Mouse (Mus musculus): ENCODE results near the gene 2010111I01Rik. TPM values are rescaled to one million over a fixed set of nuclear protein-coding genes. Genes with fewer than 3 reads are reported as not detected.

Gene 2010111I01Rik
- total RNA-seq, 1 experiment, result 58.3 TPM

- Histone ChIP-seq H3K27ac (ENCODE audit: insufficient read depth, low read depth, low read length, poor library complexity, severe bottlenecking) (no peak overlapping the region), H3K36me3 (ENCODE audit: control insufficient read depth, insufficient read depth, low read length, poor library complexity, severe bottlenecking) (no peaks in the 10 kb centered on the region), H3K4me1 (ENCODE audit: control insufficient read depth in 2 of 2, insufficient read depth in 2 of 2, low read length in 2 of 2, poor library complexity in 1 of 2) (peaks cover 0 to 18% of the 10 kb centered on the region in 2 experiments; a peak in 1 of 4 replicates), H3K9me3 (ENCODE audit: control insufficient read depth, insufficient read depth, low read depth, low read length) (no peaks in the 10 kb centered on the region), H3K4me3 (ENCODE audit: insufficient read depth in 1 of 2, low read depth in 1 of 2, low read length in 2 of 2, poor library complexity in 1 of 2, severe bottlenecking in 1 of 2) (no peak overlapping the region), H3K9ac (ENCODE audit: insufficient read depth, low read depth, low read length, poor library complexity, severe bottlenecking) (no peak overlapping the region)
- in situ Hi-C loops (cut with MboI; ENCODE audit: low sequenced_read_pairs in 2 of 2, unreplicated experiment in 2 of 2), result no loop called here
- TF ChIP-seq ZC3H11A (IDR thresholded peaks at IDR 0.05; ENCODE audit: borderline replicate concordance, low read depth, low read length), result no peak
- no peak for TF ChIP-seq HCFC1 (IDR thresholded peaks at IDR 0.05; ENCODE audit: borderline replicate concordance, insufficient read depth, low read length)
- no peak for TF ChIP-seq ZNF384 (IDR thresholded peaks at IDR 0.05; ENCODE audit: low read depth, low read length)
- TF ChIP-seq MAFK (IDR thresholded peaks at IDR 0.05; ENCODE audit: insufficient read depth, low read depth, low read length), result no peak
- no peak for TF ChIP-seq CHD2 (IDR thresholded peaks at IDR 0.05; ENCODE audit: low read depth, low read length)
- no peak for DNase-seq (ENCODE audit: low read depth, low spot score)
These were observed 187.8 kb downstream of the 2010111I01Rik start for GRCm38 (mm10) chr13:63152498-63152897.

- H3K9ac ChIP-seq (ENCODE audit: insufficient read depth, low read depth, low read length, poor library complexity, severe bottlenecking), result no peak overlapping the region
- no peaks in the 10 kb centered on the region for H3K9me3 ChIP-seq (ENCODE audit: control insufficient read depth, insufficient read depth, low read depth, low read length)
- H3K4me1 ChIP-seq (ENCODE audit: control insufficient read depth in 2 of 2, insufficient read depth in 2 of 2, low read length in 2 of 2, poor library complexity in 1 of 2), result peaks cover 0 to 14% of the 10 kb centered on the region in 2 experiments; a peak in 1 of 4 replicates
- H3K36me3 ChIP-seq (ENCODE audit: control insufficient read depth, insufficient read depth, low read length, poor library complexity, severe bottlenecking), result no peaks in the 10 kb centered on the region
- in situ Hi-C loops (cut with MboI; ENCODE audit: low sequenced_read_pairs in 2 of 2, unreplicated experiment in 2 of 2), result no loop called here
- TF ChIP-seq HCFC1 (IDR thresholded peaks at IDR 0.05; ENCODE audit: borderline replicate concordance, insufficient read depth, low read length) (no peak), CHD2 (IDR thresholded peaks at IDR 0.05; ENCODE audit: low read depth, low read length) (no peak), ZNF384 (IDR thresholded peaks at IDR 0.05; ENCODE audit: low read depth, low read length) (no peak), MAFK (IDR thresholded peaks at IDR 0.05; ENCODE audit: insufficient read depth, low read depth, low read length) (no peak), ZC3H11A (IDR thresholded peaks at IDR 0.05; ENCODE audit: borderline replicate concordance, low read depth, low read length) (no peak)
- no peak for DNase-seq (ENCODE audit: low read depth, low spot score)
- H3K4me3 ChIP-seq (ENCODE audit: insufficient read depth in 1 of 2, low read depth in 1 of 2, low read length in 2 of 2, poor library complexity in 1 of 2, severe bottlenecking in 1 of 2), result no peak overlapping the region
- no peak overlapping the region for H3K27ac ChIP-seq (ENCODE audit: insufficient read depth, low read depth, low read length, poor library complexity, severe bottlenecking)
These were observed 188.7 kb downstream of the 2010111I01Rik start for GRCm38 (mm10) chr13:63153397-63153796.

GRCm38 (mm10) chr13:63154851-63155571 lies 190.3 kb downstream of the 2010111I01Rik start:
- Histone ChIP-seq H3K4me3 (ENCODE audit: insufficient read depth in 1 of 2, low read depth in 1 of 2, low read length in 2 of 2, poor library complexity in 1 of 2, severe bottlenecking in 1 of 2) (no peak overlapping the region), H3K4me1 (ENCODE audit: control insufficient read depth in 2 of 2, insufficient read depth in 2 of 2, low read length in 2 of 2, poor library complexity in 1 of 2) (peaks cover 0 to 14% of the 10 kb centered on the region in 2 experiments; a peak in 1 of 4 replicates), H3K36me3 (ENCODE audit: control insufficient read depth, insufficient read depth, low read length, poor library complexity, severe bottlenecking) (no peaks in the 10 kb centered on the region), H3K9me3 (ENCODE audit: control insufficient read depth, insufficient read depth, low read depth, low read length) (no peaks in the 10 kb centered on the region), H3K27ac (ENCODE audit: insufficient read depth, low read depth, low read length, poor library complexity, severe bottlenecking) (no peak overlapping the region), H3K9ac (ENCODE audit: insufficient read depth, low read depth, low read length, poor library complexity, severe bottlenecking) (no peak overlapping the region)
- in situ Hi-C loops (cut with MboI; ENCODE audit: low sequenced_read_pairs in 2 of 2, unreplicated experiment in 2 of 2), result no loop called here
- TF ChIP-seq HCFC1 (IDR thresholded peaks at IDR 0.05; ENCODE audit: borderline replicate concordance, insufficient read depth, low read length) (no peak), ZC3H11A (IDR thresholded peaks at IDR 0.05; ENCODE audit: borderline replicate concordance, low read depth, low read length) (no peak), MAFK (IDR thresholded peaks at IDR 0.05; ENCODE audit: insufficient read depth, low read depth, low read length) (no peak), CHD2 (IDR thresholded peaks at IDR 0.05; ENCODE audit: low read depth, low read length) (no peak), ZNF384 (IDR thresholded peaks at IDR 0.05; ENCODE audit: low read depth, low read length) (no peak)
- DNase-seq (ENCODE audit: low read depth, low spot score), result no peak

GRCm38 (mm10) chr13:63156264-63156663 lies 191.6 kb downstream of the 2010111I01Rik start:
- Histone ChIP-seq H3K9ac (ENCODE audit: insufficient read depth, low read depth, low read length, poor library complexity, severe bottlenecking) (no peak overlapping the region), H3K27ac (ENCODE audit: insufficient read depth, low read depth, low read length, poor library complexity, severe bottlenecking) (no peak overlapping the region), H3K9me3 (ENCODE audit: control insufficient read depth, insufficient read depth, low read depth, low read length) (no peaks in the 10 kb centered on the region), H3K36me3 (ENCODE audit: control insufficient read depth, insufficient read depth, low read length, poor library complexity, severe bottlenecking) (no peaks in the 10 kb centered on the region), H3K4me3 (ENCODE audit: insufficient read depth in 1 of 2, low read depth in 1 of 2, low read length in 2 of 2, poor library complexity in 1 of 2, severe bottlenecking in 1 of 2) (no peak overlapping the region), H3K4me1 (ENCODE audit: control insufficient read depth in 2 of 2, insufficient read depth in 2 of 2, low read length in 2 of 2, poor library complexity in 1 of 2) (peaks cover 0 to 7% of the 10 kb centered on the region in 2 experiments; a peak in 1 of 4 replicates)
- DNase-seq (ENCODE audit: low read depth, low spot score), result no peak
- in situ Hi-C loops (cut with MboI; ENCODE audit: low sequenced_read_pairs in 2 of 2, unreplicated experiment in 2 of 2), result no loop called here
- TF ChIP-seq MAFK (IDR thresholded peaks at IDR 0.05; ENCODE audit: insufficient read depth, low read depth, low read length), result no peak
- TF ChIP-seq CHD2 (IDR thresholded peaks at IDR 0.05; ENCODE audit: low read depth, low read length), result no peak
- TF ChIP-seq ZNF384 (IDR thresholded peaks at IDR 0.05; ENCODE audit: low read depth, low read length), result no peak
- TF ChIP-seq ZC3H11A (IDR thresholded peaks at IDR 0.05; ENCODE audit: borderline replicate concordance, low read depth, low read length), result no peak
- TF ChIP-seq HCFC1 (IDR thresholded peaks at IDR 0.05; ENCODE audit: borderline replicate concordance, insufficient read depth, low read length), result no peak
